Mouse (Mus musculus) stomach, postnatal 0 days (tissue): ENCODE data around the gene Sprr2a3.
"Not testable (repeated sequence)": the region's sequence is repeated elsewhere in the genome, so short reads cannot be mapped to it uniquely, and the experiment has no call there.

Source experiments
- CTCF ChIP-seq: IDR thresholded peaks from 2 replicates; pipeline ENCODE4 v1.5.1; 2016; ENCODE audit warnings: antibody characterized with exemption, low read depth, mild to moderate bottlenecking, moderate library complexity
- EP300 ChIP-seq: optimal IDR thresholded peaks from 2 replicates; pipeline ENCODE3; 2016; ENCODE audit warnings: antibody characterized with exemption

- not testable (repeated sequence) for TF ChIP-seq EP300, CTCF
Measured at GRCm38 (mm10) chr3:92263462-92263861, 21.8 kb upstream of the Sprr2a3 start.
